Mouse (Mus musculus) activated CD4-positive, CD25-positive, alpha-beta regulatory T cell, adult 4 months (primary cell): ENCODE data around the gene Arhgef17. TPM values are rescaled to one million over a fixed set of nuclear protein-coding genes. Genes with fewer than 3 reads are reported as not detected.
"Not testable (repeated sequence)": the region's sequence is repeated elsewhere in the genome, so short reads cannot be mapped to it uniquely, and the experiment has no call there.

Source experiments
- ATAC-seq: one replicate; pipeline ENCODE4 v1.8.0; 2017
- polyA plus RNA-seq, 2 experiments: library from polyadenylated mRNA; unstranded; fragments of 100-300 nt; shearing (Covaris generic); gene quantifications; one replicate each; pipeline ENCODE4 v1.2.1; 2017

Arhgef17 gene
- polyA plus RNA-seq, 2 experiments from 2014 or later = 0.42 TPM; not detected in 1

DNA sequence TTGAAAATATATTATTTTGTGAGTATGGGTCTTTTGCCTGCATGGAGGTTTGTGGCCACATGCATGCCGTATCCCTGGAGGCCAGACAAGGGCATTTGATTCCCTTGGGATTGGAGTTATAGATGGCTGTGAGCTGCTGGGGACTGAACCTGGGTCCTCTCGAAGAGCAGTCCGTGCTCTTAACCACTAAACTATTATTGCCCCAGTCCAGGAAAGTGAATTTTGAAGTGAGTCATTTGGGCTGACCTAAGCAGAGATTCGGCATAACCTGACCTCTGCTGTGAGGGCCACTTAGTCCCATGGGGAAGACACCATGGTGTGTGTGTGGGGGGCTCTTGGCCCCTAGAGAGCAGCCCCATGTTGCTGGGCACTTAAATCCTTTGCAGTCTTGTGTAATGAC lies 60.6 kb downstream of the Arhgef17 start:
- ATAC-seq = no peak

DNA sequence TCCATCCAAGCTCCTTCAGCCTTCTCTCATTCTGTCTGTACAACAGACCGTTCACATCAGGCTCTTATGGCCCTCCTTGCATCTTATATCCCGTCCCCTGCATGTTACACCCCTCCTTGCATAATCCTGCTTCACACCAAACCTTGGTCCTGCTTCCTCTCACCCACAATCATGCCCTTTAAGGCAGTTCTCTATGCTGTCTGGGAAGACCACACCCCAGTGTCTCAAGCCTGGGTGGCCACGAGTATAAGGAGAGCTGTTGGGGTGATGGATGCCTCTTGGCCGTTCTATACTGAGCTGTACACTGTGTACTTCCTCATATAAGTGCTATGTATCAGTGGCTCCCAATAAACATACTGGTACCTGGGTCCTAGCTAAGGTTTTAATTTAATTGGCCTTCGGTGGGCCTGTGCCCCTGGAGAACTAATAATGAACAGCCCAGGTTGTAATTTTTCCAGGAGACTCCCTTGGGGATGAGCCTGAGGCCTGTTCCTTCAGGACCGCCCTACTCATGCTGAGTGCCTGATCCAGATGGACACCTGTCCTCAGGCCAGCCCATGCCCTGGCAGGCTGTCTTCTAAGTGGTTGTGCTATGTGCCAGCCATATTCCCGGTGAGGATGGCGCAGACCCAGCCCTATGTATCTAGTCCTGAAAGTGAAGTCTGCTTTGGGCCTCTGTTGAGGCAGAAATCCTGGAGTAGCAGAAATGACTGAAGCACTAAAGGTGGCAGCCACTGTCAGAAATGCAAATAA lies 61.9 kb downstream of the Arhgef17 start:
- ATAC-seq = no peak

DNA sequence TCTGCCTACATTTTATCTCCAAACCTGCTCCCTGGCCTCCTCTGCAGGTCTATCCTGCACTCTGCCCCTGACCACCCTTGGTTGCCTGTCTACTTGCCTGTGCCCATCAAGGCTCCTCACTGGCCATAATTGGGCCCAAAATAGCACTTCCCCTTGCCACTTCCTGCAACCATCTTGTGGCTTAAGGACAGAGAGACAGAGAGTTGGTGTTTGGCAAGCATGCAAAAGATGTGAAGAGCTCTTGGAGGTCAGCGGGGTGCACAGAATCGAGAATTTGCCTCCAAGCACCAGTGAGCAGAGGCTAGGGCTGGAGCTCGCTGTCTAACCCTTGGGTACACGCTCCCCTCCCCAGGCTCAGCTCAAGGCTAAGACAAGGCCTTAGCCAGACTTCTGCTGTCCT lies 63.4 kb downstream of the Arhgef17 start:
- no peak for ATAC-seq

DNA sequence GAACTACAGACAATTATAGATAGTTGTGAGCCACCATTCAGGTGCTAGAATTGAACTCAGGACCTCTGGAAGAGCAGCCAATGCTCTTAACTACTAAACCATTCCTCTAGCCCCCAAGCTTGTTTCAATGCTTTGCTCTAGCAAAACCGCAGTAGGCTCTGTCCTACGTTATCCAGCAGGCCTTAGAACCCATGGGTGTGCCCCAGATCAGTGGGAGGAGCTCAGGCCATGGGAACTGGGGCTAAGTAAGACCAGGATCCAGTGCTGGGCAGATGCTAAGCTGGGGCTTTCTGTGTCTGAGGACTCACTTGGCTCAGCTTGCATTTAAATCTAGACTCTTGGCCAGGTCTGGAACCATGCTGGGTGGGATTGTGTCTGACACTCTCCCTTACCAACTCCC lies 64.3 kb downstream of the Arhgef17 start:
- ATAC-seq = no peak

DNA sequence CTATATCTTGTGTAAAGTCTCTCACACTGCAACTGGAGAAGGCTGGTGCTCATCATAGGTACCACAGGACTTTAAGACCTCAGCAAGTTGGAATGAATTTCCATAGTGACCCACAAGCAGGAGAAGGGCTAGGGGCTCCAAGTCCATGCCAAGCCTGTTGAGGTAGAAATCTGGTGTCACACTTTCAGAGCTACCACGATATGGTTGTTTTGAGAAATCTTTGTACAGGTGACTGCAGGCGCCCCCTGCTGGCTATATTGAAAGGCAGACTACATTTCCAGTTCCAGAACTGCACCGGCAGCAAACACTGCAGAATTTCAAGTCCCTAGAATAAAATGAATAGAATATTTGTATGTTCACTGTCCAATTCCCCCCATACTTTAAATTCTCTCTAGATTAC lies 65.2 kb downstream of the Arhgef17 start:
- ATAC-seq = no peak

DNA sequence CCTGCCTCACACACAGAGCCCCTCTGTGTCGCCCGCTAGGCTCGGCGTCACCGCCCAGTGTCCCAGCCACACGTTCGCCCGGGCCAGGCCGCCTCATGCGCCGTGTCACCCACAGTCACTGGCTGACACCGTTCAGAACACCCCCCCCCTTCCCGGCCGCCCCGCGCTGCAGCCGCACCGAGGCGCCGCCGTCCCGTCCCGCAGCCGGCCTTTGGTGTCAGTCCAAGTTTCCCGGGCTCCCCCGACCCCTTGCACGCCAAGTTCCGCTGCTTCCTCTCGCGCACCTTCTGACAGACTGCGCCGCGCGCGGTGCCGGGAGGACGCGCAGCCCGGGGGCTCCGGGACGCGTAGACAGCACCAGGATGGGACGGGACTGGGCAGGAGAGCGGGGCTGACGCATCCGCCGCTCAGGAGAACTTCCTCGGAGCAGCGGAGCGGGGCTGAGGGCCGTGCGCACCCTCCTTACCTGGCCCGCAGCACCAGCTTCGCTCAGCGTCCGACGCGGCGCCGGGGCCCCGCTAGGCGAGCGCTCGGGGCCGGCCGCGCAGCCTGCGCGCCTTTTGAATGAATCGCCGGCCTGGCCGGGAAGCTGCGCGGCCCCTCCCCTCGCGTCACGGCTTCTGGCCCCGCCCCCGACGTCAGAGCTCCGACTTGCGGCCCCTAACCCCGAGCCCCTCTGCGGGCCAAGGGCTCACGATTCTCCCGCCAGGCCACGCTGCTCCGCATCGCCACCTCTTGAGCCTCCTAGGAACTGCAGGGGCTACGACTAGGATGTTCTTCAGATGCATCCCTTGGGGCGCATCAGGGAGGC lies 68.9 kb downstream of the Arhgef17 start, which contains the start of gene Relt:
Gene Relt, minus strand, starts transcription at position 619 of the 811 bp plus-strand sequence.
- ATAC-seq = peak; percentile 88

DNA sequence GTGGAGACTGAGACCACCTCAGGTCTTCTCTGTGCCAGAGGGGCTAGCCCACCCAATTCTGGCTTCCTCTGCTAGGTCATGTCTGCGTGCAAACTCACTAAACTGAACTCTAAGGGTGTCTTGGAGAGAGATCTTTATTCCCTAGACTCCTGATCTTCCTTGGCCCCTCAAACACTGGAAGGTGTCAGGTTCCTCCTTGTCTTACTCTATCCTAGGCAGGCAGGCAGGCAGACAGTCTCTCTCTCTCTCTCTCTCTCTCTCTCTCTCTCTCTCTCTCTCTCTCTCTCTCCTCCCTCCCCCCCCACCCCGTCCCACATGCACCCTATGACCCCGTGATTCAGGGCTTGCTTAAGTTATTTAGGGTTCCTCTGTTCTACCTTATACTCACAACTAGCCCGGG lies 69.6 kb downstream of the Arhgef17 start:
- ATAC-seq = no peak

DNA sequence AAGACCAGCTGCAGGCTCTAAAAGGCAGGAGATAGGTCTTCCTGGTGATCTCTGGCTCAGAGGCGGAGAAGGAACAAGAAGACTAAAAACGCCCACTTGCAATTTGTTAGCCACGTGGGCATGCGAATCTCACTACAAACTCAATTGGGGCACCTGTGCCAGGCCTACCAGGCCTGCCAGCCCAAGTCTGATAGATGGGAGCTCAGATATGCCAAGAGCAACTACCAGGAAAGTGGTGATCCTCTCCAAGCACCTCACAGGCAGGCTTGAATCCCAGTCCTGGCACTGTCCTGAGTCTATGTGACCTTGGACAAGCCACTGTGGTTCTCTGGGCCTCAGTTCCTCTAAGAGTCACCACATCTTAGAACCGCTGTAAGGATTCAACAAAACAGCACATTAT lies 70.7 kb downstream of the Arhgef17 start:
- ATAC-seq = no peak

DNA sequence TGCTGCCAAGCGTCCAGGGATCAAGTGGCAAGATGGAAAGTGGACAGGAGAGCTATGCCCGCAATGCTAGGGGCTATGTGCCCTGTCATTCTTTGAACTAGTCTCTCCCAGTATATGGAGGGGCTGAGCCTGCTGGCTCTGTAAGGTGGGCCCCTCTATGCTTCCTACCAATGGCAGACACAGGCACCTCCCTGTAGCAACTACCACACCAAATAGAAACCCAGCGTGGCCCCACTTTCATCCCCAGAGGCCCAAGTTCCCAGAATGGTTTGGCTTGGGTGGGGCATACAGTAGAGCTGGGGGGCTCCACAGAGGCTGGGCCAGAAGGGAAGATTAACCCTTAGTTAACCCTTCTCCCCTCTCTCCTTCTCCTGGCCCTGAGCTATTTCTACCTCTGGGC lies 71.5 kb downstream of the Arhgef17 start:
- no peak for ATAC-seq

DNA sequence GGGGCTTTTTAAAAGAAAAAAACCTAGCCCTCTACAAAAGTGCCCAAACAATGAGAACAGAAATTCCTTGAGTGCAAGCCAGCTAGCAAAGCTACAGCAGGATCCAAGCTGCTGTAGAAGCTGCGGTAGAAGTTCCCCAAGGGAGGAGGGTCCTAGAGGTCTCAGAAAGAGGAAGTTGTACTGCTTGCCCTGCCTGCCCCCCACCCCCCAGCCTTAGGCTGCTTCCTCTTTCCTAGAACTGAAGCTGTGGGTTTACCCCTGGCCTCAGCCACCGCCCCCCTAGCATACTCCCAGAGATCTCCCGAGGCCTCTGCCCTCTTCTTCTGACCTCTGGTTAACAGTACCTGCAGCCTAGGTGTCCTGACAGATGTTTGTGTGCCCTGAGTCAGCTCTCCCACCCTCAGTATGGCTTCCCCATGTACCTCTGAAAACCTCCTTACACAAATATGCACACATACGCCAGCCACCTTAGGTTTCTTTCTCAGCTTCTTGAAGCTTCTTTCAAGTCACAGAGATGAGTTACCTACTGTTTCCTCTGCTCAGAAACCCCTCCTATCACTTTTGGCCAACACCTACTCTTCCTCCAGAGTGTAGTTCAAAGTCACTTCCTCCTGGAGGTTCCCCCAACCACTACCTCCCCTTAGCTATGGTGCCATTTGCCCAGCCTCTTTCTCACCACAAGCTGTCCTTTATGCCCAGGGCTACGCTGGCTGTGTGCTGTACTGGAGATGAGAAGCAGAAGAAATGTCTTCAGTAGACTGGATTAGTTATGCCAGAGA lies 75.9 kb downstream of the Arhgef17 start:
- peak; percentile 94 for ATAC-seq

DNA sequence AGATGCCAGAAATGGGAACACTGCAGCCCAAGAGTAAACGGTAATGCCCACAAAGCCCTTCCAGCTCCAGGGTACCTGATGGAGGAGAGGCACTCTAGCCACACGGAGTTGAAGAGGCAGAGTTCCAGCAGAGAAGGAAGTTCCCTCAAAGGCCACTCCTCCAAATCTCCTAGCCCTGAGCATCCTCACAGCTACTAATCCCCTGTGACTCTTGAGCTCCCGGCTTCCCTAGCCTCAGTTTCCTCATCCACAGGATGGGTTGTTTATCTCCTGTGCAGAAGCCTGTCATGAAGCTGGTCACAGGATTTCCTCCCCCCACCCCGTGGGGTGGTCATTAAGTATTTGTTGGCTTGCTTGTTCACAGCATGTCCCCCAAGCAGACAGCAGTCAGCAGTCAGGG lies 76.6 kb downstream of the Arhgef17 start:
- no peak for ATAC-seq

DNA sequence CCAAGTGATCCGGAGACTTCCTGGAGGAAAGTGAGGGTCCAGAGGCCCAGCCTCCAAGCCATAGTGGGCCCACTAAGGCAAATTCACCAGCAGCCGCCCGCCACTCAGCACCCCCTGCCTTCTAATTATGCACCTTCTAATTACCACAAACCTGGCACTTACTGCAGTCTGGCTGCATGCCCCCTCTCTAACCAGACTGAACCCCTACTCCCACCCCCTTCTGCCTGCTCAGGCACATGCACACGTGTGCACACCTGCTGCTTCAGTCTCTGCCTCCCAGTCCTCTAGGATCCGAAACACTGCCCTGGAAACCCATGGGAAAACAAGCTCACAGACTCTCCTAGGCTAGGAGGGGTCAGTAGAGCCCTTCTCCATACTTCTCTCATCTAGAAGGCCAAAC lies 77.0 kb downstream of the Arhgef17 start:
- ATAC-seq = no peak

DNA sequence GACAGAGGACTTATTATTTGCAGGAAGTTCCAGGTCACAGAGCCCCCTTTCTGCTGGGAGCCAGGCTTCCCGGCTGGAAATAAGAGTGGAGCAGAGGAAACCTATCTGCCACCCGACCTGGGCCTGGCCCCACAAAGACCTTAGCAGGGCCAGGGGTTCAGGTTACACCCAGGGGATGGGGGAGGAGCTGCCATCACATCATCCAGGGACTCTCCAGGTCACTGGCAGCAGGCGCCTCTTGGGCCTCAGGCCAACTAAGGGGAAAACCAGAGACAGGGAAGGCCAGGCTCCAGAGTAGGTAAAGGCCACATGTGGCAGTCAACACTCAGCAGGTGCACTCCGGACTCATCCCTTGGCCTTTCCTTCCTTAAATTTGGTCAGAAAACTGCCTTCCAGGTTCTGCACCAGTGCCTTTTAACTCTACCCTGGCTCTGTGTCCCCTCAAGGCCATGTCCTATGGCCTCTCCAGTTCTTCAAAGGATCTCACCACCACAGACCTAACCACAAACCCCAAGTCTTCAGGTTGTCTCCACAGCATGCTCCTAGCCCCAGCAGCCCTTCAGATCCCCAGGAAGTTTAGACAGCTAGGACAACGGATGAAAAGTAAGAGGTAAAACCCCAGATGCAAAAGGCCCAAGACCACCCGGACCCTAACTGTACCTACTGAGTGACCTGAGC lies 77.6 kb downstream of the Arhgef17 start:
- no peak for ATAC-seq

DNA sequence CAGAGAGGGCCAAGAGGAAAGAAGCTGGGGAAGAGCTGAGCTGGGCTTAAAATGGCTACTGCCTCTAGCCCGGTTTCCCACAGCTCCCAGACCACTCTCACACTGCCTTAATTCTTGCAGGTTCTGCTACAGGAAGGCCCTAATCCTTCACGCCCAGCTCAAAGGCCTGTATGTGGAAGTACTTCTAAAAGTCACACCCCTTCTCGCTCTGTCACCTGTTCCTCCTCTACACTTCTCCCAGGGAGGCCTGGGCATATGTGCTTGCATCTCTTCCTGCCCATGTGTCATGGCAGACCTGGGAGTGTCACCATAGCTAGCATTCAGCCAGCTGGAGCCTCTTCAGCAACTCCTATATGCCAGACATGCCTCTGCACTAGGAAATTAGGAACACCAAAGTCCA lies 78.5 kb downstream of the Arhgef17 start:
- ATAC-seq = no peak

DNA sequence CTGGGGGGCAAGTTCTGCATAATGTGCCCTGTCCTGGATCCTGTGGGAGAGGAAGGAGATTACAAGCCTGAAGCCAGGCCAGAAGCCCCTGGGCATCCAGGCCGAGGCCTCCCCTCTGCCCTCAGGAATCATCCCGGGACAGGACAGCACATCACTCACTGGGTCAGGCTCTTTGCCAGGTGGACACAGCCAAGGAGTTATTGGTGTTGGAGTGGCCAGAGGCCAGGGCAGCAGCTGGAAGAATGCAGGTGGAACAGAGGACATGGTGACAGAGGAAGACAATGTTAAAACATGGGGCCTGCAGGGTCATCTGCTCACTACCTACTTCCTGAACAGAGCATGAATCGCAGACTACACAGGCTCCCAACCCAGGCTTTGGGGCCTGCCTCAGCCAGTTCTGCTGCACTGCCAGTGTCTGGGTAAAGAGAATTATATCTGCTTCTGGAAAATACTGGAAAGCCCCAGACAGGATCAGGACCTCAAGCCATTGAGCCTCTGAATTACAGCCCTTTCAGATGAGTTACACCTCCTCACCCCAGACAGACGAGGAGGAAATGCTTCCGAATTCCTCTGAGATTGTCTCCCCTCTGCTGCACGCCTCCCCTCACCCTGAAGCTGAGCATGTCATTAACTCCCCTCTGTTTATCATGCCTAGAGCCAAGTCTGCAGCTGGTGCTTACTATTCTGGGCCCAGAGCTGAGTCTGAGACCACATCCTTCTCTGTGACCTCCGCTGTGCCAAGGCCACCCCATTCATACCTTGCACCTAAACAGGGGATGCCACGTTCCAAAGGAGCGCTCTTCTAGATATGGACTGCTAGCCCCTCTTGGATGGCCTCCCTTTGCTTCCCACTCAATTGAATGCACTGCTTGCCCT lies 80.2 kb downstream of the Arhgef17 start:
- ATAC-seq = no peak

DNA sequence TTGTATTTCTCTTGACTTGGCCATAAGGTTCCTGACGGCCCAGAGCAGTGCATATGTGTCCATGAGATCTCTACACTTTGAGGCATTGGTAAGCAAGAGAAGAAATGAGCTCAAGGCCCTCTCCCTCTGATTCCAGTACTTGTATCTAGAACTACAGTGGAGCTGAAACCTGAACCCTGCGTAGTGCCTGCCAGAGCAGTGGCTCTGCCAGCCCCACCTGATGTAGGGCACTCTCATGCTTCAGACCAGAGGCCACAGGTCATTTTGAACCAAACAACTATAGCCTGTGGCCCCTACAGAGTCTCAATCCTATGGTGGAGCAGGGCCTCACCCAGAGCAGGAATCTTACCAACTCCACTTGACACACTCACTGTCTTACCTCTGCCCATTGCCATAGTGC lies 82.4 kb downstream of the Arhgef17 start:
- no peak for ATAC-seq

DNA sequence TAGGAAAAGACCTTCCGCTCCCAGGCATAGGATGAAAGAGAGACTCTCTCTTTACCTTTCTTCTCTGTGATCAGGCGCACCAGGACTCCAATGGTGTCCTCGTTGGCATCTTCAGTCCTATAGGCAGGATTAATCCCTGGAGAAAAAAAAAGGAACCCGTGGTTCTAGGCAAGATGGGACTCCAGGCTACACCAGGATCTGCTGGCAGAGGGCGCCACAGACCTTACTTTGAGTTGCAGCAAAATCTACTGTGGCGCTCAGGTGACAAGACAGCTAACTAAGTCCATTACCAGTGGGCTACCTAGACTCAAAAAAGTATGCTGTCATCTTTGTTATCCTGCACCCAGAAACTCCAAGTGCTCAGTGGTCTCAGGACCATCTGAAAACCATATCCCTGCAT lies 83.2 kb downstream of the Arhgef17 start:
- peak; percentile 28 for ATAC-seq

DNA sequence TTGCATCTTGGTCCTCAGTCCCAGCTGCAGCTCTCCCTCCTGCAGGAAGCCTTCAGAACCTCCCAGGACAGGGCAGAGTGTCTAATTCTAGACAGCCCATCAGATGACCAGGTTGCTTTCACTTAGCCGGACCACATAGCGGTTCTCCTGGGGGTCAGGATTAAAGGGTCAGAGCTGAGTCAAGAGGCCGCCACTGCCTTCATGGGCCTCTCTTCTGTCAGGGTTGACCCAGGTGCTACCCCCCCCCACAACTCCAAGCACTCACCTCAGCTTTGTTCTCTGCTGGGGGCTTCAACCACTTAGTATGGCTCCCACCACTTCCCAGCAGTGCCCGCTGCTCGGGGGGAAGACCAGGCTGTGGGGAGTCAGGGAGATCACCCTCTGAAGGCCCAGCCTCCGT lies 84.8 kb downstream of the Arhgef17 start:
- no peak for ATAC-seq

DNA sequence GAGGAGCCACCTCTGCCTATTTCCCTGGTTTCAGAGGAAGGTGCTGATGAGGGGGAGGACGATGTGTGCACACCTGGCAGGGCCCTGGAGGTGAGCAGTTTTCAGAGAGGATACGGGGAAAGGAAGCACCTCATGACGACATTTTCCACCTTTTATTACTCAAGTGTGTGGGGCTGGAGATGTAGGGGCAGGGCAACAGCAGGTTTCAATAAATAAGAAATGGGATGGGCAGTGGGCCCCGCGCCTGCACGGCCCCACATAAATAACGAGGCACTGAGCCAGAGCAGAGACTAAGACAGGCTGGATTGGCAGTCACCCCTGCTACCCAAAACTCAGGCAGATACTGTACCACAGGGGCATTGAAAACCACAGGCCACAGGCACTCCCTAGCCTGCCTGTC lies 85.9 kb downstream of the Arhgef17 start:
- ATAC-seq = not testable (repeated sequence)

DNA sequence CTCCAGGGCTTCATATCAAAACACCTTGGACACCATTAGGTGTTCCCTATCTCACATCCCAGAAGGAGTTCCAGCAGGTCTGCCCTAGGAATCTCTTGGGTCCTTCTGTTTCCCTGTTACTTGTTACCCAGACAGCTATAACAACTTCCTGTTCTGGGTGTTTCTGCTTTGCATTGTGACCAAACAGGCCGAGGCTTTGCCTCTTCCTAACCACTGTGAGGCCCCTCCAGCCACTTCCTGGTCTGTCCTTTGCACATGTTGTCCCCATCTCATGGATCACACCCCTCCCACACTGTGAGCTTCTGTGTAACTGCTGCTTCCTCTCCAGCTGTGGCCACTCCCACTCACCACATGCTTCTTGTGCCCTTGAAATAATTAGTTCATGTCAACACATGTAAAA lies 86.5 kb downstream of the Arhgef17 start:
- peak; percentile 77 for ATAC-seq

DNA sequence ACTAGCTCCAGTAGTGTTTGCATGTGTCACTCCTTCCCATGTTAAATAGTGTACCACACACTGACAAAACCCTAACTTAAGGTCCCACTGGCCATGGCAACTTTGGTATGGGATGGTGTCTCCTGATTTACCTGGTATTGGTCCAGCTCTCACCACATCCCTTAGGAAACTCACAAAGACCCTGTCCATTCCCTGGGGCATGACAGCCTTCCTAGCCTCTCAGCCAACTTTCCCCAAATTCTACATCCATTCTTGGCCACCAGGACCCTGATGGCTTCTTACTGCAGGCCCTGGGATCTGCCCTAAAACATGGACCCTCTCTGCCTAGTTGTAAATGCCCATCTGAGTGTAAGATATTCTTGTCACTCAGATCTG lies 86.9 kb downstream of the Arhgef17 start:
- ATAC-seq = no peak
